Mouse (Mus musculus) hindbrain, embryonic 10.5 days (tissue): ENCODE measurements around the gene Lyz2. TPM values are rescaled to one million over a fixed set of nuclear protein-coding genes. Genes with fewer than 3 reads are reported as not detected.
"Not testable (repeated sequence)": the region's sequence is repeated elsewhere in the genome, so short reads cannot be mapped to it uniquely, and the experiment has no call there.

ENCODE experiments used
- DNase-seq: peaks from one replicate; pipeline ENCODE4 v3.0.0-alpha.2; 2017; ENCODE audit warnings: low spot score
- H3K27ac ChIP-seq: fragments of 300-500 bp; sonication (generic); 2 replicates; pipeline ENCODE4 v1.5.1; 2016; ENCODE audit warnings: mild to moderate bottlenecking, moderate library complexity
- H3K27me3 ChIP-seq: fragments of 300-500 bp; sonication (generic); 2 replicates; pipeline ENCODE4 v1.6.1; 2016; ENCODE audit warnings: mild to moderate bottlenecking; ENCODE audit not compliant: poor library complexity, insufficient read depth, severe bottlenecking
- H3K36me3 ChIP-seq: fragments of 300-500 bp; sonication (generic); 2 replicates; pipeline ENCODE4 v1.6.1; 2016; ENCODE audit warnings: mild to moderate bottlenecking, moderate library complexity
- H3K4me1 ChIP-seq: fragments of 300-500 bp; sonication (generic); replicated peaks from 2 replicates; pipeline ENCODE4 v1.6.1; 2016; ENCODE audit warnings: mild to moderate bottlenecking
- H3K4me3 ChIP-seq: fragments of 300-500 bp; sonication (generic); 2 replicates; pipeline ENCODE4 v1.5.1; 2016; ENCODE audit warnings: mild to moderate bottlenecking, moderate library complexity
- H3K9me3 ChIP-seq: fragments of 300-500 bp; sonication (generic); 2 replicates; pipeline ENCODE4 v1.6.1; 2016; ENCODE audit warnings: mild to moderate bottlenecking, moderate library complexity
- WGBS: fragments of 180-500 bp; shearing (Covaris S2); methylation state at CpG from one replicate; pipeline ENCODE4 v1.1.7; 2016; 5-methylcytosine and 5-hydroxymethylcytosine counted together
- polyA plus RNA-seq: library from polyadenylated mRNA; unstranded; fragments of >200 nt; fragmentation: Nextera tagmentation; extraction: Ambion mirVana; gene quantifications from 2 replicates; pipeline ENCODE4 v1.2.1, GENCODE M21; 2016

Gene Lyz2
- polyA plus RNA-seq, 1 experiment from 2014 or later, result 16.7 TPM

GRCm38 (mm10) chr10:117290936-117291335 lies 8.8 kb upstream of the Lyz2 start:
- not testable (repeated sequence) for DNase-seq, H3K27me3 ChIP-seq, H3K9me3 ChIP-seq, H3K4me1 ChIP-seq, H3K27ac ChIP-seq, H3K36me3 ChIP-seq, H3K4me3 ChIP-seq
- WGBS, result 91% methylated on average over 6 of the region's 6 CpGs

- 55% methylated on average over 6 of the region's 6 CpGs for WGBS
- Histone ChIP-seq H3K27ac (no peak overlapping the region), H3K4me3 (no peak overlapping the region), H3K27me3 (no peaks in the 10 kb centered on the region), H3K36me3 (no peaks in the 10 kb centered on the region), H3K4me1 (no peaks in the 10 kb centered on the region; the same call in 1 of the 2 replicates), H3K9me3 (no peaks in the 10 kb centered on the region)
- DNase-seq, result no peak
Measured at GRCm38 (mm10) chr10:117290046-117290870, 8.1 kb upstream of the Lyz2 start.

GRCm38 (mm10) chr10:117289034-117289505 lies 6.9 kb upstream of the Lyz2 start:
- not testable (repeated sequence) for DNase-seq, H3K9me3 ChIP-seq, H3K27ac ChIP-seq, H3K4me1 ChIP-seq, H3K36me3 ChIP-seq, H3K4me3 ChIP-seq, H3K27me3 ChIP-seq
- 88% methylated on average over 5 of the region's 5 CpGs for WGBS

GRCm38 (mm10) chr10:117288197-117289033 lies 6.3 kb upstream of the Lyz2 start:
- 89% methylated on average over 9 of the region's 9 CpGs for WGBS
- H3K27me3 ChIP-seq, result no peaks in the 10 kb centered on the region

GRCm38 (mm10) chr10:117287226-117287850 lies 5.2 kb upstream of the Lyz2 start:
- DNase-seq, result no peak
- Histone ChIP-seq H3K27ac (no peak overlapping the region), H3K36me3 (no peaks in the 10 kb centered on the region), H3K9me3 (no peaks in the 10 kb centered on the region), H3K4me1 (no peaks in the 10 kb centered on the region; the same call in 1 of the 2 replicates), H3K4me3 (no peak overlapping the region), H3K27me3 (no peaks in the 10 kb centered on the region)
- 89% methylated on average over 3 of the region's 3 CpGs for WGBS

More at GRCm38 (mm10) chr10:117288197-117289033, 6.3 kb upstream of the Lyz2 start:
- Histone ChIP-seq H3K9me3 (no peaks in the 10 kb centered on the region), H3K36me3 (no peaks in the 10 kb centered on the region), H3K27ac (no peak overlapping the region), H3K4me1 (no peaks in the 10 kb centered on the region; the same call in 1 of the 2 replicates), H3K4me3 (no peak overlapping the region)
- no peak for DNase-seq

- Histone ChIP-seq H3K27ac (no peak overlapping the region), H3K27me3 (no peaks in the 10 kb centered on the region), H3K4me1 (no peaks in the 10 kb centered on the region), H3K9me3 (no peaks in the 10 kb centered on the region), H3K4me3 (no peak overlapping the region), H3K36me3 (no peaks in the 10 kb centered on the region)
- 96% methylated on average over 6 of the region's 6 CpGs for WGBS
- no peak for DNase-seq
Measured at GRCm38 (mm10) chr10:117286366-117286970, 4.3 kb upstream of the Lyz2 start.

- not testable (repeated sequence) for H3K9me3 ChIP-seq, H3K36me3 ChIP-seq, H3K27ac ChIP-seq, H3K4me3 ChIP-seq, H3K4me1 ChIP-seq, H3K27me3 ChIP-seq, DNase-seq
- 86% methylated on average over 5 of the region's 7 CpGs for WGBS
Measured at GRCm38 (mm10) chr10:117285584-117285983, 3.5 kb upstream of the Lyz2 start.

GRCm38 (mm10) chr10:117284578-117285520 lies 2.7 kb upstream of the Lyz2 start:
- WGBS, result 90% methylated on average over 10 of the region's 10 CpGs

GRCm38 (mm10) chr10:117283871-117284577 lies 1.9 kb upstream of the Lyz2 start:
- no peaks in the 10 kb centered on the region for H3K27me3 ChIP-seq
- no peaks in the 10 kb centered on the region for H3K4me1 ChIP-seq
- no peak overlapping the region for H3K27ac ChIP-seq
- no peaks in the 10 kb centered on the region for H3K36me3 ChIP-seq
- 84% methylated on average over 7 of the region's 7 CpGs for WGBS
- H3K9me3 ChIP-seq, result no peaks in the 10 kb centered on the region
- DNase-seq, result no peak
- no peak overlapping the region for H3K4me3 ChIP-seq

More at GRCm38 (mm10) chr10:117284578-117285520, 2.7 kb upstream of the Lyz2 start:
- H3K27ac ChIP-seq, result no peak overlapping the region
- no peaks in the 10 kb centered on the region for H3K4me1 ChIP-seq
- H3K4me3 ChIP-seq, result no peak overlapping the region
- H3K27me3 ChIP-seq, result no peaks in the 10 kb centered on the region
- H3K9me3 ChIP-seq, result no peaks in the 10 kb centered on the region
- no peaks in the 10 kb centered on the region for H3K36me3 ChIP-seq
- no peak for DNase-seq

GRCm38 (mm10) chr10:117283196-117283595 lies 1.1 kb upstream of the Lyz2 start:
- H3K27me3 ChIP-seq, DNase-seq, H3K9me3 ChIP-seq, H3K4me3 ChIP-seq, H3K27ac ChIP-seq, H3K36me3 ChIP-seq, H3K4me1 ChIP-seq: not testable (repeated sequence)
- 85% methylated on average over 4 of the region's 4 CpGs for WGBS

- H3K27me3 ChIP-seq, result no peaks in the 10 kb centered on the region
- no peak overlapping the region for H3K4me3 ChIP-seq
- DNase-seq, result no peak
- WGBS, result 85% methylated on average over 2 of the region's 2 CpGs
- H3K9me3 ChIP-seq, result no peaks in the 10 kb centered on the region
- H3K4me1 ChIP-seq, result no peaks in the 10 kb centered on the region
- no peak overlapping the region for H3K27ac ChIP-seq
- no peaks in the 10 kb centered on the region for H3K36me3 ChIP-seq
Measured at GRCm38 (mm10) chr10:117282551-117282950, 430 bp upstream of the Lyz2 start.
